Mouse (Mus musculus): ENCODE measurements around the gene Ccno. TPM values are rescaled to one million over a fixed set of nuclear protein-coding genes. Genes with fewer than 3 reads are reported as not detected.
A peak's percentile ranks its signal among the peaks of the same experiment; 100 is the strongest.

Ccno gene
- polyA plus RNA-seq, 1 experiment from 2014 or later: 0.50 TPM

DNA sequence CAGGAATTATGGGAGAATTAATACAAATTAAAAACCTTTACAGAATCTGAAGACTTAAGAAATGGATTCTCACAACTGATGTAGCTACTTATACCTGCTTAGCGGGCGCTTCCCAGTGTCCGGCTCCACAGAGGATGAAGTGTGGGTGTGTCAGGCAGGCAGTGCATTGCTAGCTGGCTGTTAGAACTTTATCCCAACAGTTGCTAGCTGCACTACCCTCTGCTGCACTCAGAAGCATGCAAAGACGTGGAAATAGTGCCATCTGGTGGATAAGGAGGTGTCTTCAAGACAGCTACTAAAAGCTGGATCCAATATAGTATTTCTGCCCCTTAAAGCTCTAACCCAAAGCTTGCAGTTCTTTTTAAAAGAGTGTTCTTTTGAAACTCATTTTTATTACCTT lies 48.2 kb downstream of the Ccno start:
- Histone ChIP-seq H3K36me3 (ENCODE audit: control insufficient read depth, insufficient read depth, low read length) (no peaks in the 10 kb centered on the region), H3K9ac (ENCODE audit: low read length) (no peak overlapping the region), H3K9me3 (ENCODE audit: control insufficient read depth, low read length) (no peaks in the 10 kb centered on the region), H3K27me3 (ENCODE audit: control insufficient read depth, insufficient read depth, low read length) (peaks cover 37% of the 10 kb centered on the region), H3K4me3 (ENCODE audit: low read depth, low read length) (peak overlapping the region; percentile 8; the same call in 1 of the 2 replicates), H3K27ac (ENCODE audit: low read depth, low read length) (no peak overlapping the region), H3K4me2 (ENCODE audit: low read depth) (peak overlapping the region; percentile 98), H3K4me1 (ENCODE audit: control insufficient read depth, insufficient read depth, low read length) (peaks cover 12% of the 10 kb centered on the region; the same call in 1 of the 2 replicates)
- WGBS: 0% methylated on average over 4 of the region's 4 CpGs
- DNase-seq (ENCODE audit: low spot score): peak; percentile 76
- ATAC-seq (ENCODE audit: insufficient read depth, low FRiP score, low TSS enrichment): peak; percentile 49; the same call in 1 of the 2 replicates

MicroRNAs within 50 kb of the gene (microRNA counts, 519-probe panel; counts per million panel counts)
- microRNA mmu-miR-449a (171 counts per million, percentile 57 among the panel's probes with 10 or more counts), microRNA mmu-miR-449b (171 counts per million, percentile 57 among the panel's probes with 10 or more counts), microRNA mmu-miR-449c (171 counts per million, percentile 57 among the panel's probes with 10 or more counts)

Small RNAs within 50 kb of the gene (microRNA-seq; reads per million reads assigned to microRNA genes)
- gene Mir449a (165 reads per million, percentile 58 among the genes with 10 or more reads in this experiment), gene Mir449b (not detected), gene Mir449c (not detected)

Other genes with a start within 250 kb of the Ccno start
- gene Plpp1, start 187.0 kb upstream of the Ccno start, polyA plus RNA-seq (2014; fragmentation: Nextera tagmentation; extraction: Ambion mirVana): 19.5 and 21.4 TPM in 2 replicates
- 105 TPM in 2 replicates for gene Mtrex, start 60.4 kb upstream of the Ccno start, polyA plus RNA-seq (2014; fragmentation: Nextera tagmentation; extraction: Ambion mirVana)
- 31.9 and 32.7 TPM in 2 replicates for gene Dhx29, start 60.3 kb upstream of the Ccno start, polyA plus RNA-seq (2014; fragmentation: Nextera tagmentation; extraction: Ambion mirVana)
- gene Mcidas, start 6.0 kb downstream of the Ccno start, polyA plus RNA-seq (2014; fragmentation: Nextera tagmentation; extraction: Ambion mirVana): not detected in 2 replicates
- gene Cdc20b, start 47.3 kb downstream of the Ccno start, polyA plus RNA-seq (2014; fragmentation: Nextera tagmentation; extraction: Ambion mirVana): 0.16 TPM in 1 of 2 replicates, not detected in the other
- gene Gpx8, start 58.6 kb downstream of the Ccno start, polyA plus RNA-seq (2014; fragmentation: Nextera tagmentation; extraction: Ambion mirVana): 95.2 and 101 TPM in 2 replicates
- not detected in 2 replicates for gene Gzma, start 113.2 kb downstream of the Ccno start, polyA plus RNA-seq (2014; fragmentation: Nextera tagmentation; extraction: Ambion mirVana)
- gene Esm1, start 221.9 kb downstream of the Ccno start, polyA plus RNA-seq (2014; fragmentation: Nextera tagmentation; extraction: Ambion mirVana): 0.81 and 1.0 TPM in 2 replicates
- gene Gzmk, start 238.1 kb downstream of the Ccno start, polyA plus RNA-seq (2014; fragmentation: Nextera tagmentation; extraction: Ambion mirVana): not detected in 2 replicates